Mouse (Mus musculus) ES-E14 (cell line): Measurements from ENCODE around the gene BC025920. TPM values are rescaled to one million over a fixed set of nuclear protein-coding genes. Genes with fewer than 3 reads are reported as not detected.
A peak's percentile ranks its signal among the peaks of the same experiment; 100 is the strongest.

Experiments used
- DNase-seq: peaks from one replicate; pipeline ENCODE4 v3.0.0-alpha.2; 2013; ENCODE audit warnings: low read depth, low spot score
- H3K27ac ChIP-seq: 2 replicates; pipeline ENCODE4 v1.5.1; 2012; ENCODE audit warnings: low read depth, mild to moderate bottlenecking, low read length, moderate library complexity, mixed read lengths; ENCODE audit not compliant: poor library complexity, insufficient read depth, severe bottlenecking
- H3K36me3 ChIP-seq: 2 replicates; pipeline ENCODE4 v1.6.1; 2012; ENCODE audit warnings: mild to moderate bottlenecking, low read length, moderate library complexity, mixed read lengths; ENCODE audit not compliant: control insufficient read depth, poor library complexity, insufficient read depth, severe bottlenecking
- H3K4me1 ChIP-seq, 2 experiments: fragments of 150-350 bp in 1 of 2; sonication (generic) in 1 of 2; 2 replicates each; pipeline ENCODE4 v1.6.1; 2012; ENCODE audit warnings: low read length in 2 of 2, mild to moderate bottlenecking in 1 of 2, mixed read lengths in 1 of 2; ENCODE audit not compliant: control insufficient read depth in 2 of 2, insufficient read depth in 2 of 2, poor library complexity in 1 of 2
- H3K4me3 ChIP-seq, 2 experiments: fragments of 150-350 bp in 1 of 2; sonication (generic) in 1 of 2; 2 replicates each; pipeline ENCODE4 v1.5.1; 2012; ENCODE audit warnings: low read length in 2 of 2, low read depth in 1 of 2, mild to moderate bottlenecking in 1 of 2, mixed read lengths in 1 of 2; ENCODE audit not compliant: insufficient read depth in 1 of 2, poor library complexity in 1 of 2, severe bottlenecking in 1 of 2
- H3K9ac ChIP-seq: 2 replicates; pipeline ENCODE4 v1.6.1; 2012; ENCODE audit warnings: low read depth, mild to moderate bottlenecking, low read length, mixed read lengths; ENCODE audit not compliant: poor library complexity, insufficient read depth, severe bottlenecking
- H3K9me3 ChIP-seq: fragments of 150-350 bp; sonication (generic); 2 replicates; pipeline ENCODE4 v1.6.1; 2012; ENCODE audit warnings: low read depth, mild to moderate bottlenecking, low read length; ENCODE audit not compliant: control insufficient read depth, insufficient read depth
- CHD2 ChIP-seq: IDR thresholded peaks from 2 replicates; pipeline ENCODE4 v1.6.1; 2014; ENCODE audit warnings: mild to moderate bottlenecking, low read depth, low read length, inconsistent platforms
- HCFC1 ChIP-seq: IDR thresholded peaks from 2 replicates; pipeline ENCODE4 v1.6.1; 2012; ENCODE audit warnings: low read length, inconsistent platforms, borderline replicate concordance; ENCODE audit not compliant: insufficient read depth
- MAFK ChIP-seq: IDR thresholded peaks from 2 replicates; pipeline ENCODE4 v1.6.1; 2014; ENCODE audit warnings: mild to moderate bottlenecking, low read depth, low read length, inconsistent platforms; ENCODE audit not compliant: insufficient read depth
- ZC3H11A ChIP-seq: IDR thresholded peaks from 2 replicates; pipeline ENCODE4 v1.6.1; 2012; ENCODE audit warnings: low read depth, mild to moderate bottlenecking, inconsistent platforms, low read length, borderline replicate concordance
- ZNF384 ChIP-seq: IDR thresholded peaks from 2 replicates; pipeline ENCODE4 v1.6.1; 2012; ENCODE audit warnings: low read depth, low read length, inconsistent platforms
- in situ Hi-C, 2 experiments: fragments of 600-800 bp; cut with MboI; formaldehyde crosslinking; loops; one replicate each; pipeline ENCODE4 v1.15.1; 2025; ENCODE audit warnings: low sequenced_read_pairs in 2 of 2, inconsistent platforms in 1 of 2; ENCODE audit not compliant: unreplicated experiment in 2 of 2
- total RNA-seq: library from RNA; depleted of rRNA; stranded (reverse); fragments of 300-350 nt; gene quantifications from 2 replicates; pipeline ENCODE4 v1.2.3, GENCODE M21; 2012

BC025920 gene
- total RNA-seq, 1 experiment, result 2.5 TPM

DNA sequence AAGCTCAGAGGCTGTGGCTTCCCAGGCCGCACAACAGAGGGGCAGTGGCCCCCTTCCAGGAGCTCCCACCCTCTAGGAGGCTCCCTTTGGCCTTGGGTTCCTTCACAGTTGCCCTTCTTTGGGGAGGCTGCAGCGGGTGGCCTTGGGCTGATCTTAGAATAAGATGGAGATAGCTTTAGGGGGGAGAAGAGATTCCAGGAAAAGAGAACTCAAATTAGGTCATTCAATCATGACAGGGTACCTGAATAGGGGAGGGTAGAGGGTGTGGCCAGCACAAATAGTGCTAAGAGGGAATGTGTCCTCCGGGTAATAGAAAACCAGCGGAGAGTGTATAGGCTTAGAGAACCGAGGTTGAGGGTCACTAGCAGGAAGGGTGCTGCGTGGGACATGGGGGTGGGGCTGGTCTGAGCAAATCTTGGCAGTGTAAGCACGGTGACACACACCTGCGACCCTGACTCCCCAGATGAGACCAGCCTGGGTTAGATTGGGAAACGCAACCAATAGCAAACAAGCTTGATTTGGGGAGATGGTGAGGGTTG lies 33.9 kb upstream of the BC025920 start:
- no peaks in the 10 kb centered on the region for H3K36me3 ChIP-seq
- in situ Hi-C loops, result no loop called here
- DNase-seq, result no peak
- no peak overlapping the region for H3K9ac ChIP-seq
- H3K27ac ChIP-seq, result no peak overlapping the region
- H3K9me3 ChIP-seq, result no peaks in the 10 kb centered on the region
- H3K4me1 ChIP-seq, result peaks cover 2 to 28% of the 10 kb centered on the region in 2 experiments; a peak in 2 of 4 replicates
- TF ChIP-seq CHD2 (no peak), ZC3H11A (no peak), ZNF384 (no peak), MAFK (no peak)
- peak overlapping the region; percentile 55 to 80; a peak in 3 of 4 replicates for H3K4me3 ChIP-seq

DNA sequence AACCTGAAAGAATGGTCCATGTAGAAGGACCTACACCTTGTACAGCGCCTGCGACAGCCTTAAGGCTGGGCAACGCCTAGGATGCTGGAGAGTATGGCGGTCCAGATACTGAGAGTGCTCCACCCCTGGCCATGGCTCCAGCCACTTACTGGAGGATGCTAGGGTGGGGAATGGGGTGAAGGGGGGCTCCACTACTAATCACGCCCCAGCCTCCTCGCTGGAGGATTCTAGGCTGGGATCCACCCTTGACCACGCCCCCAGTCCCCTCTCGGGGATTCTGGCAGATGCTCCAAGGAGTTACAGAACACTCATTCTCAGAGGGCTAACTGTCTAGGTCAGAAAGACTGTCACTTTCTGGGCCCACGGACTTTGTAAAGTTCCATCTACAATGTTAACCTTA lies 33.1 kb upstream of the BC025920 start:
- no peak for DNase-seq
- Histone ChIP-seq H3K4me3 (no peak overlapping the region), H3K36me3 (no peaks in the 10 kb centered on the region), H3K27ac (no peak overlapping the region), H3K4me1 (peaks cover 2 to 28% of the 10 kb centered on the region in 2 experiments; a peak in 2 of 4 replicates), H3K9ac (no peak overlapping the region), H3K9me3 (no peaks in the 10 kb centered on the region)
- TF ChIP-seq ZNF384 (no peak), HCFC1 (no peak), CHD2 (no peak), ZC3H11A (no peak), MAFK (no peak)
- in situ Hi-C loops, result no loop called here

DNA sequence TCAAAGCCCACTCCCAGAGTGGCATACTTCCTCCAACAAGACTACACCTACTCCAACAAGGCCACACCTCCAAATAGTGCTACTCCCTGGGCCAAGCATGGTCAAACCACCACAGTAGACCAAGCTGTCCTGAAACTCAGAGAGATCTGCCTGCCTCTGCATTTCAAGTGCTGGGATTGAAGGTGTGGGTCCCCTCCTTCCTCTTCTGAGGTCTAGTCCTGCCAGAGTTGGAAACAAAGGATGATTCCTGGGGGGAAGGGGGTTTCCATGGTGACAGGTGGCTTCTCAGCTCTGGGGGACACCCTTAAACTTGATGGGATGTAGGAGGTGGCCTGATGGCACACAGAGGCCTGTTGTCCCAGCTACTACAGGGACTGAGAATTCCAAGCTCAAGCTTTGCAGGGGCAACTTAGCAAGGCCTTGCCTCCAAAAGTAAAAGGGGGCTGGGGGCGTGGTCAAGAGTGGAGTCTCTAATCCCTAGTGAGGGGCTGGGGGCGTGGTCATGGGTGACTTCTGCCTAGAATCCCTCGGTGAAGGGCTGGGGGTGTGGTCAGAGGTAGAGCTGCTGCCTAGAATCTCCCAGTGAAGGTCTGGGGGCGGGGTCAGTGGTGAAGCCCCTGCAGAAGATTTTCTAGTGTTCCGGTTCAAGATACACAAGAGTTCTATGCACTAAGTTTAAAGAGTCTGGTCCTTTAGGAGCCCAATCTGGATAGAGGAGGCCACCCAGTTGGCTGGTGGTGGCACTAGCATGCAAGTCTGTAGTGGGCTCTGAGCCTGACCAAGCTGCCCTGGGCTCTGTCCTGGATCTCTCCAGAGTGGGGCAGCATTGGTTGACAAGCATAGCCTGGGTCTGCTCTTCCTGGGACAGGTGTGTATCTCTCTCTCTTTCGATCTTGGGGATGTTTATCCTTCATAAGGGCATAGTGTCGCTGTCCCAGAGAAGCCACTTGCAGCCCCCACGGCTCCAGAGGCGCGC lies 31.7 kb upstream of the BC025920 start, which contains the start of gene Tle2:
Gene Tle2 (plus strand): TSS at position 481 of the 976 bp plus-strand sequence.
- Histone ChIP-seq H3K4me1 (peaks cover 2 to 20% of the 10 kb centered on the region in 2 experiments; a peak in 2 of 4 replicates), H3K4me3 (peak within 1 kb of the TSS; percentile 52 to 55; a peak in 3 of 4 replicates), H3K9me3 (no peaks in the 10 kb centered on the region), H3K27ac (no peak within 1 kb of the TSS), H3K9ac (peak within 1 kb of the TSS; percentile 32; the same call in 1 of the 2 replicates), H3K36me3 (no peaks in the 10 kb centered on the region)
- in situ Hi-C loops, result no loop called here
- DNase-seq, result peak; percentile 52
- TF ChIP-seq HCFC1 (no peak), ZNF384 (no peak), MAFK (no peak), ZC3H11A (no peak), CHD2 (no peak)

DNA sequence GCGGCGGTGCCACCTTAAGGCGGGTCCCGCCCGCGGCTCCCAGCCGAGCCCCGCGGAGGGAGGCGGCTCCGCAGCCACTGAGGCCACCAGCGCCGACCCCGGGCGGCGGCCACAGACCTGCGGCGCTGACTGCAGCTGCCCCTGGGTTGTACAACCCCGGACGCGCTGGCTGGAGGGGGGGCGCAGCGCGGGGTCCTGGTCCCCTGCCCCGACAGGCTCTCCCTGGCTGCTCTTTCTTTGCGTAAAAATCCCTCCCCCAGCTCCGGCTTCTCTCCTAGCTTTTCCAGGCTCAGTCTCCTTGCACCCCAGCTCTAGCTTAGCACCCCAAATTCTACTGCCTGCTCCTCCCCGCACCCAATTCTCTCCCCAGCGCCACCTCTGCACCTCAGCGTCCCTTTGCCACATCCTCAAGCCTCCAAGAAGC lies 30.9 kb upstream of the BC025920 start:
- in situ Hi-C loops, result no loop called here
- peak overlapping the region; percentile 32; the same call in 1 of the 2 replicates for H3K9ac ChIP-seq
- H3K9me3 ChIP-seq, result no peaks in the 10 kb centered on the region
- no peak overlapping the region for H3K27ac ChIP-seq
- no peaks in the 10 kb centered on the region for H3K36me3 ChIP-seq
- no peak for TF ChIP-seq HCFC1
- no peak for TF ChIP-seq ZNF384
- no peak for TF ChIP-seq ZC3H11A
- H3K4me1 ChIP-seq, result peaks cover 2 to 19% of the 10 kb centered on the region in 2 experiments; a peak in 2 of 4 replicates
- peak overlapping the region; percentile 52 to 55; a peak in 3 of 4 replicates for H3K4me3 ChIP-seq
- DNase-seq, result no peak
